Mouse (Mus musculus): Measurements from ENCODE around the gene Moap1. TPM values are rescaled to one million over a fixed set of nuclear protein-coding genes. Genes with fewer than 3 reads are reported as not detected.

The Moap1 gene
- polyA plus RNA-seq, 1 experiment from 2014 or later: 19.0 TPM

DNA sequence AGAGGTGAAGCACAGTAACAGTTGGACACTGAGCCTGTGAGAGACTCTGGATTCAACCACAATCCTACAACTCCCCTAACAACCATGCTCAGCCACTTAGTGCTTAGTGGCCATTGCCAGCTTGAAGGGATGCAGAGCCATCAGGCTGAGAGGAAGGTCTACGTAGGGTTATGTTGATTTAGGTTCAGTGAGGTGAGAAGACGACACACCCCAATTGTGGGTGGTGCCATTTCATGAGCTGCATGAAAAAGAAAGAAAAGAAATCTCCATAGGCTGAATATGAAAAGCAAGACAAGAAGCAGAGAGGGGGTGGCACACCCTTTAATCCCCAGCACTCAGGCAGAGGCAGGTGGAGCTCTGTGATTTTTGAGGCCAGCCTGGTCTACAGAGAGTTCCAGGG is 29.3 kb downstream of the Moap1 start:
- Histone ChIP-seq H3K9ac (ENCODE audit: low read length) (no peak overlapping the region), H3K4me1 (ENCODE audit: control insufficient read depth, insufficient read depth, low read length) (0 out of 2 replicates have a peak, but pooled peaks cover 2% of the 10 kb centered on the region), H3K27ac (ENCODE audit: low read length) (no peak overlapping the region), H3K4me2 (ENCODE audit: low read depth, low read length) (no peak overlapping the region), H3K36me3 (ENCODE audit: control insufficient read depth, insufficient read depth) (no peaks in the 10 kb centered on the region), H3K9me3 (replicated peaks; ENCODE audit: control insufficient read depth, low read length) (no peaks in the 10 kb centered on the region), H3K4me3 (ENCODE audit: low read length) (no peak overlapping the region), H3K27me3 (ENCODE audit: control insufficient read depth, insufficient read depth, low read length) (no peaks in the 10 kb centered on the region)
- no peak for ATAC-seq (replicated peaks; ENCODE audit: extremely low read depth, insufficient read depth, low FRiP score)
- WGBS: 84% methylated on average over 2 of the region's 2 CpGs

- 56% methylated on average over 20 of the region's 20 CpGs for WGBS
- Histone ChIP-seq H3K4me3 (ENCODE audit: low read length) (no peak overlapping the region), H3K4me1 (ENCODE audit: control insufficient read depth, insufficient read depth, low read length) (0 out of 2 replicates have a peak, but pooled peaks cover 2% of the 10 kb centered on the region), H3K4me2 (ENCODE audit: low read depth, low read length) (peak overlapping the region; percentile 24), H3K27ac (ENCODE audit: low read length) (no peak overlapping the region), H3K36me3 (ENCODE audit: control insufficient read depth, insufficient read depth) (no peaks in the 10 kb centered on the region), H3K27me3 (ENCODE audit: control insufficient read depth, insufficient read depth, low read length) (no peaks in the 10 kb centered on the region), H3K9ac (ENCODE audit: low read length) (no peak overlapping the region), H3K9me3 (replicated peaks; ENCODE audit: control insufficient read depth, low read length) (no peaks in the 10 kb centered on the region)
- ATAC-seq (replicated peaks; ENCODE audit: extremely low read depth, insufficient read depth, low FRiP score): no peak
These were observed 30.2 kb downstream of the Moap1 start for GRCm38 (mm10) chr12:102713153-102713865.

DNA sequence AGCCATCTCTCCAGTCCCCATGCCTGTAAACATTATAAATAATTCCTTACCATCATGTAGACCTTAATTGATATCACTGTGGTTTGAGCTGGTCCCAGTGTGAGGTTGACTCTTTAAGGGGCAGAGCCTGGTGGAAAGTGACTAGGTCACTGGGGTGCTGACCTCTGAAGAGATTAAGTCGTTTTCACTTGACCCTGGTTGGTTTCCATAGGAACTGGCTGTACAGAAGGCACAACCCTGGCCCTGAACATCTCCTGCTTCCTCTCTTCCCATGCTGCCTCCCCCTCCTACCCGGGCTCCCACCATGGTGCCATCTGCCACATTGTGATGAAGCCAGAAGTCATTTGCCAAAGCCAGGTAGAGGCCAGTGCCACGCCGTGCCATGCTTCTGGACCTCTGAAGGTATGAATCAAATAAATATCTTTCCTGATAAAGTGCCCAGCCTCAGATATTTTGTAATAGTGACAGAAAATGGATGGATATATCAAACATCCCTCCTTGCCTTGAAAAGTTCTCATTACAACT is 32.5 kb downstream of the Moap1 start:
- ATAC-seq (replicated peaks; ENCODE audit: extremely low read depth, insufficient read depth, low FRiP score): no peak
- Histone ChIP-seq H3K27me3 (ENCODE audit: control insufficient read depth, insufficient read depth, low read length) (no peaks in the 10 kb centered on the region), H3K36me3 (ENCODE audit: control insufficient read depth, insufficient read depth) (no peaks in the 10 kb centered on the region), H3K9ac (ENCODE audit: low read length) (no peak overlapping the region), H3K9me3 (replicated peaks; ENCODE audit: control insufficient read depth, low read length) (no peaks in the 10 kb centered on the region), H3K4me3 (ENCODE audit: low read length) (no peak overlapping the region), H3K4me1 (ENCODE audit: control insufficient read depth, insufficient read depth, low read length) (peaks cover 3% of the 10 kb centered on the region; the same call in 1 of the 2 replicates), H3K4me2 (ENCODE audit: low read depth, low read length) (no peak overlapping the region), H3K27ac (ENCODE audit: low read length) (no peak overlapping the region)
- 59% methylated on average over 4 of the region's 4 CpGs for WGBS

DNA sequence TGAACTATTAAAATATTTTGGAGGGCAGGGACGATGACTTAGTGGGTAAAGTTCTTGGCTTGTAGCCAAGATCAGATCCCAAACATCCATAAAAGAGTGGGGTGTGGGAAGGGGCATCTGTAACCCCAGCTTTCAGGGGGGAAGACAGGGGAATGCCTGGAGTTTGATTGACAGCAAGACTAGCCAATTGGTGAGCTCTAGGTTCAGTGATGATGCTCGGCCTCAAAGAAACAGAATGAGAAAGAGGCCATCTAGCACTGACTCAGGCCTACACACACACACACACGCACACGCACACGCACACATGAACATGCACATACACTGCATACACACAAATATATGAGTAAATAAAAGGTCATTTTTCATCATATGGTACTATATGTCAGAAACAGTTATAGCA is 33.6 kb downstream of the Moap1 start:
- H3K9me3 ChIP-seq (replicated peaks; ENCODE audit: control insufficient read depth, low read length): no peaks in the 10 kb centered on the region
- no peak overlapping the region for H3K27ac ChIP-seq (ENCODE audit: low read length)
- H3K36me3 ChIP-seq (ENCODE audit: control insufficient read depth, insufficient read depth): no peaks in the 10 kb centered on the region
- H3K27me3 ChIP-seq (ENCODE audit: control insufficient read depth, insufficient read depth, low read length): no peaks in the 10 kb centered on the region
- H3K9ac ChIP-seq (ENCODE audit: low read length): no peak overlapping the region
- ATAC-seq (replicated peaks; ENCODE audit: extremely low read depth, insufficient read depth, low FRiP score): no peak
- peaks cover 7% of the 10 kb centered on the region; the same call in 1 of the 2 replicates for H3K4me1 ChIP-seq (ENCODE audit: control insufficient read depth, insufficient read depth, low read length)
- no peak overlapping the region for H3K4me3 ChIP-seq (ENCODE audit: low read length)
- 79% methylated on average over 5 of the region's 5 CpGs for WGBS
- H3K4me2 ChIP-seq (ENCODE audit: low read depth, low read length): no peak overlapping the region

DNA sequence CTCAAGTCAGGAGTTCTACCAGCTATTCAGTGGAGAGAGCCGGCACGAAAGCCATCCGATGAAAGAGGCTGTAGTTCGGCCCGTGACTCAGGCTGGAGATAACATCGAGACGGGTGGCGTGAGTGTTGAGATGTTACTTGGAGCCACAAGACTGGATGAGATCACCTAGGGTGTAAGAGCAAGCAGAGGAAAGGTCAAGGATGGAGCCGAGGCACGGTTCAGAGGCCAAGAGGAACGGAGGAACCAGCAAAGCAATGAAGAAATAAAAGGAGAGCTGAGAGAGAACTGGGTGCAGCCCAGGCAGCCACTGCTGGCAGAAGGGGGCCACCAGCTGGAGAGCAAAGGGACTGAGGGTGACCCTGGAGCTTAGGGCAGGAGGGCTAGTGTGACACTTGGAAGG is 35.2 kb downstream of the Moap1 start:
- 29% methylated on average over 11 of the region's 11 CpGs for whole genome bisulfite sequencing
- peak overlapping the region; percentile 26 for H3K4me3 ChIP-seq (ENCODE audit: low read length)
- ATAC-seq (replicated peaks; ENCODE audit: extremely low read depth, insufficient read depth, low FRiP score): no peak
- H3K4me2 ChIP-seq (ENCODE audit: low read depth, low read length): peak overlapping the region; percentile 58
- no peaks in the 10 kb centered on the region for H3K36me3 ChIP-seq (ENCODE audit: control insufficient read depth, insufficient read depth)
- no peaks in the 10 kb centered on the region for H3K9me3 ChIP-seq (replicated peaks; ENCODE audit: control insufficient read depth, low read length)
- peak overlapping the region; percentile 34; the same call in 1 of the 2 replicates for H3K27ac ChIP-seq (ENCODE audit: low read length)
- H3K4me1 ChIP-seq (ENCODE audit: control insufficient read depth, insufficient read depth, low read length): peaks cover 15% of the 10 kb centered on the region
- H3K27me3 ChIP-seq (ENCODE audit: control insufficient read depth, insufficient read depth, low read length): no peaks in the 10 kb centered on the region
- peak overlapping the region; percentile 47; the same call in 1 of the 2 replicates for H3K9ac ChIP-seq (ENCODE audit: low read length)

DNA sequence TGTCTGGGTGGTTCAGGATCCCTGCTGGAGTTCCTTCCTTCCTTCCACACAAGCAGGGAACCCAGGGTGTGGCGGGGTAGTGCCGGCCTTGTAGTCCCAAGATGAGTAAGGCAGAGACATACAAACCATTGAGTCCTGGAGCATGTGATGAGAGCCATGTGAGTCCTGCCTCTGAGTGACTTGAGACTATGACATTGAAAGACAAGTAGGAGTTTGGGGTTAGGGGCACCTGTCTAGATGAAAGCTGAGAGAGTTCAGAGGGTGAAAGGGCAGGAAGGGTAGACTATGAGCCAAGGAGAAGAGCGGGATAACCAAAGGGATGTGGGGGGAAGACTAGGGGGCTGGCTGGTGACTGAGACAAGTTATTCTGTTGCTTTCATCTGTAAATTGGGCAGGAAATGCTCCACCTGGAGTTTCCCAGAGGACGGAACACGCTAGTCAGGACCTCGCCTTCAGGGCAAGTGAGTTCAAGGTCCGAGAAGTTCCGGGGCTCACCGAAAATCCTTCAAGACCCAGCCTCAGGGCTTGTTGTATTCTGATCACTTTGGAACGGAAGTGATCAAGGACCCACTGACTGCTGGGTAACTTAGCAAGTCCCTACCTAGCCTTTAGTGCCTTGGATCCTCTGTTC is 36.5 kb downstream of the Moap1 start:
- no peak for ATAC-seq (replicated peaks; ENCODE audit: extremely low read depth, insufficient read depth, low FRiP score)
- H3K4me3 ChIP-seq (ENCODE audit: low read length): no peak overlapping the region
- H3K36me3 ChIP-seq (ENCODE audit: control insufficient read depth, insufficient read depth): no peaks in the 10 kb centered on the region
- H3K4me2 ChIP-seq (ENCODE audit: low read depth, low read length): no peak overlapping the region
- peaks cover 25% of the 10 kb centered on the region for H3K4me1 ChIP-seq (ENCODE audit: control insufficient read depth, insufficient read depth, low read length)
- no peaks in the 10 kb centered on the region for H3K9me3 ChIP-seq (replicated peaks; ENCODE audit: control insufficient read depth, low read length)
- H3K27ac ChIP-seq (ENCODE audit: low read length): no peak overlapping the region
- WGBS: 93% methylated on average over 10 of the region's 10 CpGs
- H3K27me3 ChIP-seq (ENCODE audit: control insufficient read depth, insufficient read depth, low read length): no peaks in the 10 kb centered on the region
- H3K9ac ChIP-seq (ENCODE audit: low read length): no peak overlapping the region

DNA sequence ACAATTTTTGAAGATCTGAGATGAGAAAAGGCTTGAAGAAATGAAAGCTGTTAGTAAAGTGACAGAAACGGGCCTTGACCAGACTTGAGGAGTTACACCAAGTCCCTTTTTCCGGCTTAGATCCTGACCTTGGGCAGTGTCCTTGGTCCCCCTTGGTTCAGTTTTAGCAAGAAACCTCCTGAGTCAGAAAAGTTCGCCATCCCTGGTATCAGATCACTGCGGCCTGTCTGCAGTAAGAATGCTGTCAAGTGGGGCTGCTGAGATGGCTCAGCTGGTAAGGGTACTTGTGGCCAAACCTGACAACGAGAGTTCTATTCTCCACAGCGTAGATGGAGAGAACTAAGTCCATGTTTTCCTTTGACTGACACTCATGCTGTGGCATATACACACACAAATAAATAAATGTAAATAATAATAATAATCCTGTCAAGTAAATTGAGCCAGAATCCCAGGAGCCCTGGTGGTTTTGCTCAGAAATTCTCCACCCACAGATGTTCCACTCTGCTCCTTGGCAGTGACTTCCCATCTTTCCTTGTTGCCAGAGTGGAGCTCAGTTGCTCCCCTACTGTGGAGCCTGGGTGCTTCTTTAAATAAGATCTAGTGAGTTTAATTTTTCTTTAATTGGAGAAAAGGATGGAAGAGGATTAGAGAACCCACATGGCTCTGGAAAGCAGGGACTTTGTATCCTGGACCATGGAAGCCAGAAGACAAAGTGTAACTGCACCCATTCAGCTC is 37.4 kb downstream of the Moap1 start:
- H3K4me2 ChIP-seq (ENCODE audit: low read depth, low read length): peak overlapping the region; percentile 86
- no peaks in the 10 kb centered on the region for H3K36me3 ChIP-seq (ENCODE audit: control insufficient read depth, insufficient read depth)
- H3K9ac ChIP-seq (ENCODE audit: low read length): peak overlapping the region; percentile 78; the same call in 1 of the 2 replicates
- H3K27me3 ChIP-seq (ENCODE audit: control insufficient read depth, insufficient read depth, low read length): no peaks in the 10 kb centered on the region
- peak overlapping the region; percentile 76 for H3K27ac ChIP-seq (ENCODE audit: low read length)
- H3K4me1 ChIP-seq (ENCODE audit: control insufficient read depth, insufficient read depth, low read length): peaks cover 25% of the 10 kb centered on the region
- no peak overlapping the region; the same call in 1 of the 2 replicates for H3K4me3 ChIP-seq (ENCODE audit: low read length)
- WGBS: 68% methylated on average over 6 of the region's 6 CpGs
- no peaks in the 10 kb centered on the region for H3K9me3 ChIP-seq (replicated peaks; ENCODE audit: control insufficient read depth, low read length)
- ATAC-seq (replicated peaks; ENCODE audit: extremely low read depth, insufficient read depth, low FRiP score): no peak

DNA sequence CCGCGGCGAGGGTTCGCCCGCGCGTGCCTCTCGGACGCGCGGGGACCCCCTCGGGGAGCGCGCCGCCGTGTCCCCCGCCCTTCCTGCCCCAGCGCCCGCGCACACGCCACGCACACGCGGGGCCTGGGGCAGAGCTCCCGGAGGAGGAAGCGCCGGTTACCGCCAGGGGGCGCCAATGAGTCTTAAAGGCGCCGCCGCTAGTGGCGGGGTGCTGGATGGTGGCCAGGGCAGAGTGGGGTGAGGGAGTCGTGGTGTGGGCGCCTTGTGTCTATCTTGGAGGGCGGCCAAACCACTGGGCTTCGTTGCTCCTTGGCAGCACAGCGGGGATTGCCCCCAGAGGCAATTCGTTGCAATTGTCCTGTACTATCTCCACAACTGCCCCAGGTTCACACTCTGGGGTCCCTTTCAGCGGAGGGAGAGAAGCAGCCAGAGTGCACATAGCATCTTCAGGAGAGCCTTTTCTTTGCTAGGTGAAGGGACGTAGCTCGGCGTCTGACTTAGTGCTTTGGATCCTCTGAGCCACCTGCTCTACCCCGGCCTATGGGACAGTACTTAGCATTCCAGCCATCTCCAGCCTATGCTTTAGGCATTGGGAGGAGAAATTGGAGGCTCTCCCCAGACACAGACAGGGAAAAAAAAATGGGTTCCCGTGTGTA is 38.1 kb downstream of the Moap1 start:
- ATAC-seq (replicated peaks; ENCODE audit: extremely low read depth, insufficient read depth, low FRiP score): peak; percentile 75
- Histone ChIP-seq H3K27ac (ENCODE audit: low read length) (peak overlapping the region; percentile 76), H3K9ac (ENCODE audit: low read length) (peak overlapping the region; percentile 78), H3K9me3 (replicated peaks; ENCODE audit: control insufficient read depth, low read length) (no peaks in the 10 kb centered on the region), H3K4me3 (ENCODE audit: low read length) (peak overlapping the region; percentile 68), H3K27me3 (ENCODE audit: control insufficient read depth, insufficient read depth, low read length) (no peaks in the 10 kb centered on the region), H3K4me2 (ENCODE audit: low read depth, low read length) (peak overlapping the region; percentile 86), H3K36me3 (ENCODE audit: control insufficient read depth, insufficient read depth) (no peaks in the 10 kb centered on the region), H3K4me1 (ENCODE audit: control insufficient read depth, insufficient read depth, low read length) (peaks cover 25% of the 10 kb centered on the region)
- 2% methylated on average over 45 of the region's 45 CpGs for WGBS
